Mouse (Mus musculus) B cell, adult (primary cell): Measurements from ENCODE around the gene Hey2. TPM values are rescaled to one million over a fixed set of nuclear protein-coding genes. Genes with fewer than 3 reads are reported as not detected.

Source experiments
- total RNA-seq: library from RNA; stranded (reverse); gene quantifications from 4 replicates; pipeline ENCODE4 v1.2.4, GENCODE M21; 2023; ENCODE audit not compliant: inconsistent age

Hey2 gene
- total RNA-seq = 0.26 to 0.27 TPM in 2 of 4 replicates, not detected in the others

DNA sequence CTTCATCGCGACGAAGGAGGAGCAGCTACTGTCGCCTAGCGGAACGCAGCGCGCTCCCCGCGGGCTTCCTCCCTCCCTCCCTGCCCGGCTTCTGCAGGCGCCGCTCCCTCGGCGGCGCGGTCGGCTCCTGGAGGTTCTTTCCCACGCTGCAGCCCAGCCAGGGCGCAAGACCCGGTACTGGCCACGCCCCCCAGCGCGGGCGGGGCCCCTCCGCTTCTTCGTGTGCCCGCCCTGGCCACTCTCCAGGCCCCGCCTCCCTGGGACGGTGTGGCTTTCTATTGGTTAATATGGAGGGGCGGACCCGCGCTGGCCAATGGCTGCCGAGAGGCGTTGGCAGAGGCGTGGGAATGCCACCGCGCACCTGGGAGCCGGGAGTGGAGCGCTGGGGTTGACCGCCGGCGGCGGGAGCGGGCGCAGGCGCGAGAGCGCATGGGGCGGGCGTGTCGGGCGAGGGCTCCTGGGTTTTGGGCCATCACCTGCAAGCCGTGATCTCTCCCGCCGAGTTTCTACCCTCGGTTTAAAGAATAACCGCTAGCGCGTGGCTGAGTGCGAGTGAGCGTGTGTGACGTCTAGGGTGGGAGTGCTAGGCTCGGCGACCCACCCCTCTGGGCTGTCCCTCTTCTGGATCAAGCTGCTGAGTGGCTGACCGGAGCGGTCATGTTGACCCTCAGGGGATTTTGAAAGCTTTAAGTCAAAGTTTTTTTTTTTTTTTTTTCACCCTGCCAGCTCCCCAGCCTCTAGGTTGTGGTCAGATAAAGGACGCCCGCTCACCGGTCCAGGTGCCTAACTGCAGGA is at the start of gene Hey2:
Hey2 (minus strand) TSS at position 159 of the 795 bp plus-strand sequence.

DNA sequence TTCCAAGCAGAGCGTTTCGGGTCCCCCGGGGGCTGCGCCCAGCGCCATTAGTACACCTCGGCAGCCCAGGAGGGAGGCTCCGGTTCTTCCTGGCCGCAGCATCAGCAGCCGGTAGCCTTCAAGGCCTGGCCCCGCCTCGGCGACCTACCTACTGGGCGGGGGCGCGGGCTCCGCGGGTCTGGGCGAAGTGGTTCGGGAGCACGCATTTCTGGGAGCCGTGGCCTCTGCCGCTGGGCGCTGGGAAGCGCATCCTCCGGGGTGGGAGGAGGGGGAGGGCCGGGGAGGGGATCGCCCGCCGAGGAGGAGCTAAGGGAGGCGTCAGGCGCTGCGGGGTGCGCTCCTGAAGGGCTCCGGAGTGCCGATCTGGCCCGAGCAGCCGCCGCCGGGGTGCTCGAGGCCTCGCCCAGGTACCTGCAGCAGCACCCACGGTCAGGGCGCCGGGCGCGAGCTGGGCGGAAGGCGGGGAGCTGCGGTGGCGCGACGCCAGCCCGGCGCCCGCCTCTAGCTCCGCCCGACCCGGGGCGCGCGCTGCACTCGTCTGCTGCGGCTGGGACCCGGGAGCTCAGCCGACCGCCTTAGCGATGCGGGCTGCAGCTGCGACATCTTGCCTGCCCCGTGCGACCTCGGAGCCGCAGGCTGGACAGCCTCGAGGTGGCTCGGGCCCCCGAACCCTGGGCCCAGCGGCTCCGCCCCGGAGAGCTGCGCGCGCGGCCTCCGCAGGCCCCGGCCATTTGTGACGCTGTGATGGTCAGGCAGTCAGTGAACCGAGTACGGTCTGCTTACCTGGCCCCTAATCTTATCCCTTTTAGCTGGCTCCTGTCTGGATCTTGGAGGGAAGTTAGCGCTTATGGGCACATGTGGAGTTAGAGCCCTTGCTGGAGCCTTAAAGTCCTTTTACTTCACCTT is 39.7 kb downstream of the Hey2 start, which contains the start of gene Ncoa7:
Ncoa7 (minus strand) TSS at position 646 of the 906 bp plus-strand sequence.

Other genes with a start within 250 kb of the Hey2 start
- gene Trmt11, start 242.1 kb downstream of the Hey2 start, total RNA-seq = 9.7 to 12.1 TPM (median 11.1 TPM) in 4 replicates
- gene Hint3, start 213.2 kb downstream of the Hey2 start, total RNA-seq = 22.1 to 28.3 TPM (median 25.8 TPM) in 4 replicates
- 18.1 to 22.8 TPM (median 19.4 TPM) in 4 replicates for gene Ncoa7, start 39.5 kb downstream of the Hey2 start, total RNA-seq